Mouse (Mus musculus) kidney, embryonic 16.5 days (tissue): Measurements from ENCODE around the gene Spindoc. TPM values are rescaled to one million over a fixed set of nuclear protein-coding genes. Genes with fewer than 3 reads are reported as not detected.
A peak's percentile ranks its signal among the peaks of the same experiment; 100 is the strongest.

Experiments
- ATAC-seq: fragments of 200-750 bp; cut with Nextera tagmentation; 2 replicates; pipeline ENCODE4 v1.8.0; 2017; ENCODE audit warnings: moderate TSS enrichment; ENCODE audit not compliant: low FRiP score, low TSS enrichment
- H3K27ac ChIP-seq: fragments of 300-500 bp; sonication (generic); 2 replicates; pipeline ENCODE4 v1.5.1; 2014; ENCODE audit warnings: low read length
- H3K27me3 ChIP-seq: fragments of 300-500 bp; sonication (generic); 2 replicates; pipeline ENCODE4 v1.6.1; 2014; ENCODE audit warnings: low read length, control low read depth, mixed read lengths; ENCODE audit not compliant: insufficient read depth
- H3K36me3 ChIP-seq: fragments of 300-500 bp; sonication (generic); 2 replicates; pipeline ENCODE4 v1.6.1; 2014; ENCODE audit warnings: low read length, control low read depth, mixed read lengths; ENCODE audit not compliant: insufficient read depth
- H3K4me1 ChIP-seq: fragments of 300-500 bp; sonication (generic); 2 replicates; pipeline ENCODE4 v1.6.1; 2014; ENCODE audit warnings: low read length, control low read depth, mixed read lengths; ENCODE audit not compliant: insufficient read depth
- H3K4me2 ChIP-seq: fragments of 300-500 bp; sonication (generic); replicated peaks from 2 replicates; pipeline ENCODE4 v1.6.1; 2014; ENCODE audit warnings: low read depth, low read length
- H3K4me3 ChIP-seq: fragments of 300-500 bp; sonication (generic); 2 replicates; pipeline ENCODE4 v1.5.1; 2014; ENCODE audit warnings: mild to moderate bottlenecking, low read length
- H3K9ac ChIP-seq: fragments of 300-500 bp; sonication (generic); replicated peaks from 2 replicates; pipeline ENCODE4 v1.6.1; 2014; ENCODE audit warnings: low read length
- H3K9me3 ChIP-seq: fragments of 300-500 bp; sonication (generic); 2 replicates; pipeline ENCODE4 v1.6.1; 2016; ENCODE audit warnings: low read length, control low read depth
- WGBS: fragments of 180-500 bp; shearing (Covaris S2); extraction: QIAGEN DNeasy Blood & Tissue Kit; methylation state at CpG from one replicate; pipeline ENCODE4 v1.1.7; 2014; 5-methylcytosine and 5-hydroxymethylcytosine counted together
- polyA plus RNA-seq: library from polyadenylated mRNA; unstranded; fragments of >200 nt; fragmentation: Nextera tagmentation; extraction: Ambion mirVana; gene quantifications from 2 replicates; pipeline ENCODE4 v1.2.1, GENCODE M21; 2015

Gene Spindoc
- polyA plus RNA-seq, 1 experiment from 2014 or later = 33.2 TPM

DNA sequence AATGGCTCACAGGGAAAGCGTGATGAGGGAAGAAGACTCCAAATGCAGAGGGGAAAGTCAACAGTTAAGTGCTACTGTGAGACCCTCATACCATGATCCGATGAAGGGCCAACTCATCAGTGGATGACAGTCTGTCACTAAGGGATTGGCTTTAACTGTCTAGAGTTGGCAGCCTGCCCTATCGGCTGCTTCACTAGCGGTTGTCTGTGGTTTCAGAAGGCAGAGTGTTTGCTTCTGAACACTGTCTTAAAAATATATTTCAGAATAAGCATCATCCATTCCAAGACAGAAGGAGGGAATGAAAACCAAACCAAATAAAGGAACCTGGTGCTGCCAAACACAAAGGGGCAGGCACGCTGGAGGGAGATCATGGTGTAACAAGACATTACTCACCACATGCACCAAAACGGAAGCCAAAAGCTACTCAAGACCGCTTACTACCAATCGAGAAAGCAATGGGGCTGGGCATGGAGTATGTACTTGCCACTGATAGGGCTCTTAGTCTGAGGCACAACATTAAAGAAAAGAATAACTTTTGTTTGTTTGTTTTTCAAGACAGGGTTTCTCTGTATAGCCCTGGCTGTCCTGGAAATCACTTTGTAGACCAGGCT, 67.7 kb downstream of the Spindoc start:
- Histone ChIP-seq H3K4me2 (no peak overlapping the region), H3K9ac (no peak overlapping the region), H3K4me1 (peaks cover 52% of the 10 kb centered on the region), H3K27me3 (no peaks in the 10 kb centered on the region), H3K9me3 (no peaks in the 10 kb centered on the region), H3K36me3 (no peaks in the 10 kb centered on the region), H3K4me3 (no peak overlapping the region), H3K27ac (no peak overlapping the region)
- no peak for ATAC-seq
- 77% methylated on average over 8 of the region's 8 CpGs for WGBS

- no peak overlapping the region for H3K4me3 ChIP-seq
- H3K4me2 ChIP-seq = no peak overlapping the region
- no peak overlapping the region for H3K27ac ChIP-seq
- H3K9ac ChIP-seq = no peak overlapping the region
- H3K4me1 ChIP-seq = peaks cover 63% of the 10 kb centered on the region
- ATAC-seq = no peak
- H3K9me3 ChIP-seq = no peaks in the 10 kb centered on the region
- no peaks in the 10 kb centered on the region for H3K36me3 ChIP-seq
- H3K27me3 ChIP-seq = no peaks in the 10 kb centered on the region
- 74% methylated on average over 2 of the region's 2 CpGs for WGBS
Measured at GRCm38 (mm10) chr19:7313660-7314059, 69.1 kb downstream of the Spindoc start.

DNA sequence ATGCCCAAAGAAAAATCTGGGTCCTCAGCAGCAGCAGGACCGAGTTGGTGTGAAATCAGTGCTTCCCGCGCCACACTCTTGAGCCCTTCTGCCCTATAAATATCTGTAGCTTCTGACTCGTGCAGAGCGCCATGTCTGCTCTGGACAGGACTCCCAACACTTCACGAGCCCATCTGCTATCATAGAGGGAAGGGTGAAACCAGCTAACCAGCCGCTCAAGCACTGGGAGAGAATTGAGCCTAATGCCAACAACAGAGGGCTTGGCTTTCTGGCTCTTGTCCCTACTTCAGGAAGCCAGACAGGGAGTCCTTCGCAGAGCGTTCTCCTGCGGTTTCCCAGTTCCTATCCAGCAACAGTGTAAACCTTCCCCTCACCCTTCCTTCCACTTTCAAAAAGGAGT, 71.5 kb downstream of the Spindoc start:
- no peak overlapping the region for H3K4me3 ChIP-seq
- H3K9ac ChIP-seq = peak overlapping the region; percentile 34
- H3K9me3 ChIP-seq = no peaks in the 10 kb centered on the region
- H3K4me1 ChIP-seq = peaks cover 82% of the 10 kb centered on the region
- no peaks in the 10 kb centered on the region for H3K27me3 ChIP-seq
- peak overlapping the region; percentile 88 for H3K27ac ChIP-seq
- ATAC-seq = no peak
- H3K4me2 ChIP-seq = peak overlapping the region; percentile 5; the same call in 1 of the 2 replicates
- 50% methylated on average over 10 of the region's 10 CpGs for WGBS
- no peaks in the 10 kb centered on the region for H3K36me3 ChIP-seq

DNA sequence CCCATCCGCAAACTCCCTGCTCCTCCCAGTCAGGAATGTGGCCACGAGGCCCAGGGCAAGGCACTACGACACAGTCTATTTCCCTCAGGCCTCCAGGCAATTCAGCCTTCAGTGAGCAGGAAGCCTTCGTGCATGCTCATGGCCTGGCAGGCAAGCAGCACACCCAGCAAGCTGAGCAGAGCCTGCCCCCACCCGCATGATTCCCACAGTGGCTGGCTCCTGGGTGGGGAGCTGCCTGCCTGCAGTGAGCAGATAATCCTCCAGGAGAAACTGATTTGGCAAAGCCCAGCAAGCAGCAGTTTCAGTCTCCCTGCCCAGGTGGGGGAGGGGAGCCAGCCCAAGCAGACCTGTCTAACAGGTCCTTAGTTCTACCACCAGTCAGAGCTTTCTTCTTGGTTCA, 72.1 kb downstream of the Spindoc start:
- ATAC-seq = peak; percentile 62
- 0 out of 2 replicates have a peak overlapping the region, but pooled peaks have one; percentile 5 for H3K4me2 ChIP-seq
- no peaks in the 10 kb centered on the region for H3K9me3 ChIP-seq
- peak overlapping the region; percentile 34; the same call in 1 of the 2 replicates for H3K9ac ChIP-seq
- H3K4me3 ChIP-seq = no peak overlapping the region
- WGBS = 17% methylated on average over 5 of the region's 5 CpGs
- H3K36me3 ChIP-seq = no peaks in the 10 kb centered on the region
- H3K27me3 ChIP-seq = no peaks in the 10 kb centered on the region
- H3K27ac ChIP-seq = peak overlapping the region; percentile 88
- peaks cover 87% of the 10 kb centered on the region for H3K4me1 ChIP-seq

GRCm38 (mm10) chr19:7309738-7310330, 73.0 kb downstream of the Spindoc start:
- H3K27me3 ChIP-seq = no peaks in the 10 kb centered on the region
- no peaks in the 10 kb centered on the region for H3K9me3 ChIP-seq
- no peak overlapping the region for H3K4me2 ChIP-seq
- H3K27ac ChIP-seq = peak overlapping the region; percentile 88
- no peak overlapping the region for H3K9ac ChIP-seq
- no peaks in the 10 kb centered on the region for H3K36me3 ChIP-seq
- H3K4me3 ChIP-seq = no peak overlapping the region
- WGBS = 44% methylated on average over 2 of the region's 2 CpGs
- ATAC-seq = no peak
- H3K4me1 ChIP-seq = peaks cover 85% of the 10 kb centered on the region

DNA sequence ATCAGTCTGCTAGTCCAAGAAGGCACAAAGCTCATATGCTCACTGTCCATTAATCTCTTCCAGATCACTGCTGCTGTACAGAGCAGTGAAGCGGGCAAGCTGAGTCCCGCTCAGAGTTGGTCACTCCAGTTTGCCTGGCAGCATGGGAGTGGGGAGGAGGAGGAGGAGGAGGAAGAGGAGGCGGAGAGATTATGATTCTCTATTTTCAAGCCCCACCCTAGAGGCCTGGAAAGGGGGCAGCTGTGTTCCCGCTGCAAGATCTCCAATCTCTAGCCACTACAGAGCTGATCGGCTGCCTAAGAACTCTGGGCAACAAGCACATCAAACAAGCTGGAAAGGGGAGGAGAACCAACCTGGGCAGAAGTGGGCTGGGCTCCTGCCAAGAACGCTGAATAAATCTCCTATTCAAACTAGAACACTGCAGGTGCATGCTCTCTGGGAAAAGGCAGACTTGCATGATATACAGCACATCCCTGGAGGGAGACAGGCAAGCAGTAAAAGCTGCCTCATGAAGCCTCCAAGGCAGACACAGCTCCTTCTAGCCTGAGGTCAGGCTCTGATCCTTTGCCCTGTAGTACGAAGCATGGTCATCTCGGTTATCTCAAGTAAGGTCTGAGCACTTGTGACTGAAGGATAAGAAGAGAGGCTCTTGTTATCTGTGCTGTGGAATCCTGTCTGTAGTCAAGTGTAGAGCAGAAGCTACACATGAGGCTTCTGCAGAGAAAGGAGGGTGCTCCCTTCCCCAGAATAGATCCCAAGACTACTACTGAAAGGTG, 74.6 kb downstream of the Spindoc start:
- 23% methylated on average over 7 of the region's 8 CpGs for WGBS

DNA sequence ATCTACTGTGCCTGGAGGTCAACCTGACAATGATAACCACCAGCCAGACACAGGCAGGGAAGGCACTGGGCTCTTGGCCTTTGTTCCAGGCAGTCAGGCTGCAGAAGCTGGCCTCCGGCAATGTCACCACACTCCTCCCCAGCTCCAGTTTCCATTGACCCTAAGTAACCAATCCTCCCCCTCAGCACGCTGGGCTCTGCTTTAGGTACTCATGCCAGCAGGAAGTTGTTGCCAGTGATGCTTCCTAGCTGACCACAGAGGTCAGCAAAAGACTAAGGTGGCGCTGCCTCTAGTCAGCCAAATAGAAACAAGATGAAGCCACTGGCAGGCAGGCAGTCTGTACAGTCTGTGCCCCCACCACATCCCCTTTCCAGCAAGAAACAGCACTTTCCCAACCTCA, 75.8 kb downstream of the Spindoc start:
- peak overlapping the region; percentile 88 for H3K27ac ChIP-seq
- no peaks in the 10 kb centered on the region for H3K27me3 ChIP-seq
- H3K4me2 ChIP-seq = no peak overlapping the region; the same call in 1 of the 2 replicates
- H3K4me3 ChIP-seq = no peak overlapping the region
- no peaks in the 10 kb centered on the region for H3K36me3 ChIP-seq
- 0 out of 2 replicates have a peak overlapping the region, but pooled peaks have one; percentile 13 for H3K9ac ChIP-seq
- H3K9me3 ChIP-seq = no peaks in the 10 kb centered on the region
- WGBS = 24% methylated on average over 3 of the region's 3 CpGs
- ATAC-seq = peak; percentile 28; the same call in 1 of the 2 replicates
- H3K4me1 ChIP-seq = peaks cover 82% of the 10 kb centered on the region

More for the DNA sequence above, 74.6 kb downstream of the Spindoc start:
- no peaks in the 10 kb centered on the region for H3K36me3 ChIP-seq
- no peaks in the 10 kb centered on the region for H3K9me3 ChIP-seq
- H3K27me3 ChIP-seq = no peaks in the 10 kb centered on the region
- H3K4me1 ChIP-seq = peaks cover 81% of the 10 kb centered on the region
- no peak overlapping the region for H3K4me3 ChIP-seq
- H3K4me2 ChIP-seq = peak overlapping the region; percentile 27
- ATAC-seq = peak; percentile 82
- H3K27ac ChIP-seq = peak overlapping the region; percentile 88
- peak overlapping the region; percentile 37 for H3K9ac ChIP-seq

DNA sequence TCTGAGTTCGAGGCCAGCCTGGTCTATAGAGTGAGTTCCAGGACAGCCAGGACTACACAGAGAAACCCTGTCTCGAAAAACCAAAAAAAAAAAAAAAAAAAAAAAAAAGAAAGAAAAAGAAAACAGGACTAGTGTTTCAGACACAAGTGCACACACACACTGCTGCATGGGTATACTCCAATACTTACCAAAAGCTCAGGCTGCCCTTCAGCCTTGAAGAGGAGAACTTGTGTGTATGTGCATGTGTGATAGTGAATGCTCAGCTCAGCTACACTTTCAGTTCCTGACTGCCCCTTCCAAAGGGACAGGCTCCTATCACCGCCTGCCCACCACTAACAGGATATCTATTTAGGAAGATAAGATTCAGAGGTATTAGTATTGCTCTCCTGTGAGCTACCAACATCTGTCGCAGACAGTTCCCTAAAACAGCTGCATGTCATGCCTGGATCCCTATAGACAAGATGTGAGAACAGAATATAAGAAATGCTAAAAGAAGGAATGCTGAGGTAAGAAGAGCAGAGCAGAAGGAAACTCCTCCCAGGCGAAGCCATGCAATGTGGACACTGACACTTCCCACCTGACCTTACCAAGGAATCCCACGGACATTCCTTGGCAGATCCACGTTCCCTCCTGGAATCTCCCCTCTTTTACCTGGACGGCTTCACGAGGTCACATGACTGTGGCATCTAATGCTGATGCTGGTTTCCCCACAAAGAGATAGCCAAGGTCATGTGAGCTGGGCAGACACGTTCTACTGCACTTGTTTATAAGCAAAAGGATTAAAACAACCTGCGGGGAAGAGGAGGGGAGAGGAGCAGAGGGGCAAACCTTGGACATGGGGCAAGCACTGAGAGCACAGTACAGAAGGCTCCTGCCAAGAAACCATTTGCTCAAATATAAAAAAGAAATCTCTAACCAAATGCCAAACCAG, 77.1 kb downstream of the Spindoc start:
- H3K9me3 ChIP-seq = no peaks in the 10 kb centered on the region
- H3K9ac ChIP-seq = no peak overlapping the region
- peak overlapping the region; percentile 16; the same call in 1 of the 2 replicates for H3K27ac ChIP-seq
- ATAC-seq = no peak
- 62% methylated on average over 10 of the region's 11 CpGs for WGBS
- H3K4me1 ChIP-seq = peaks cover 75% of the 10 kb centered on the region
- H3K27me3 ChIP-seq = no peaks in the 10 kb centered on the region
- H3K36me3 ChIP-seq = no peaks in the 10 kb centered on the region
- H3K4me3 ChIP-seq = no peak overlapping the region
- H3K4me2 ChIP-seq = no peak overlapping the region

- WGBS = 72% methylated on average over 2 of the region's 2 CpGs
- Histone ChIP-seq H3K9ac (no peak overlapping the region), H3K4me2 (no peak overlapping the region), H3K27ac (no peak overlapping the region), H3K9me3 (no peaks in the 10 kb centered on the region), H3K4me1 (peaks cover 67% of the 10 kb centered on the region), H3K36me3 (0 out of 2 replicates have a peak, but pooled peaks cover 3% of the 10 kb centered on the region), H3K4me3 (no peak overlapping the region), H3K27me3 (no peaks in the 10 kb centered on the region)
- ATAC-seq = no peak
Measured at GRCm38 (mm10) chr19:7304801-7305200, 78.0 kb downstream of the Spindoc start.
